Mouse (Mus musculus) kidney, postnatal 4 days (tissue): ENCODE measurements at regions not wholly inside any gene's neighbourhood (a gene's known extent, or its start where the extent isn't known, plus 50 kb on each side); places are given as distances from the start of the nearest gene placed in this dataset.
A peak's percentile ranks its signal among the peaks of the same experiment; 100 is the strongest.

Experiments used
- DNase-seq, 2 experiments: peaks; one replicate each; pipeline ENCODE4 v3.0.0; 2021; ENCODE audit warnings: mixed read lengths in 2 of 2

- no peak for DNase-seq
These were observed 56.5 kb downstream of the Otud1 start for GRCm38 (mm10) chr2:19714025-19714424.

- DNase-seq: peak; percentile 75 to 81
These were observed 58.1 kb downstream of the Otud1 start for GRCm38 (mm10) chr2:19715564-19716238.

GRCm38 (mm10) chr2:19716388-19716787 is 58.8 kb downstream of the Otud1 start:
- no peak for DNase-seq

GRCm38 (mm10) chr2:19726085-19726484 is 68.5 kb downstream of the Otud1 start:
- DNase-seq: no peak

GRCm38 (mm10) chr2:19726904-19727303 is 69.4 kb downstream of the Otud1 start:
- DNase-seq: peak; percentile 52 to 55

GRCm38 (mm10) chr2:19732922-19733859 is 75.6 kb downstream of the Otud1 start:
- DNase-seq: peak; percentile 17 to 51

- peak; percentile 7 to 10 for DNase-seq
These were observed 76.8 kb downstream of the Otud1 start for GRCm38 (mm10) chr2:19734164-19734870.

- no peak for DNase-seq
These were observed 84.0 kb downstream of the Otud1 start for GRCm38 (mm10) chr2:19741508-19741907.

- no peak for DNase-seq
These were observed 85.9 kb downstream of the Otud1 start for GRCm38 (mm10) chr2:19743467-19743866.

- no peak for DNase-seq
These were observed 87.6 kb downstream of the Otud1 start for GRCm38 (mm10) chr2:19744986-19745660.

- no peak for DNase-seq
These were observed 95.2 kb downstream of the Otud1 start for GRCm38 (mm10) chr2:19752753-19753152.

- DNase-seq: no peak
These were observed 95.9 kb downstream of the Otud1 start for GRCm38 (mm10) chr2:19753479-19753878.

- no peak for DNase-seq
These were observed 100.4 kb downstream of the Otud1 start for GRCm38 (mm10) chr2:19757910-19758309.

GRCm38 (mm10) chr2:19759169-19759568 is 101.6 kb downstream of the Otud1 start:
- peak; percentile 38 to 44 for DNase-seq

- DNase-seq: no peak
These were observed 102.0 kb downstream of the Otud1 start for GRCm38 (mm10) chr2:19759577-19759976.

- no peak for DNase-seq
These were observed 105.4 kb downstream of the Otud1 start for GRCm38 (mm10) chr2:19762996-19763395.

- DNase-seq: no peak
These were observed 124.7 kb upstream of the Etl4 start for GRCm38 (mm10) chr2:19784913-19785312.

- no peak for DNase-seq
These were observed 123.8 kb upstream of the Etl4 start for GRCm38 (mm10) chr2:19785663-19786260.

- DNase-seq: no peak
These were observed 117.4 kb upstream of the Etl4 start for GRCm38 (mm10) chr2:19792177-19792576.

- peak in 1 of 2 experiments; percentile 2 for DNase-seq
These were observed 112.8 kb upstream of the Etl4 start for GRCm38 (mm10) chr2:19796790-19797189.
